Mouse (Mus musculus) lung, embryonic 14.5 days (tissue): ENCODE data around the gene H2-Ab1. TPM values are rescaled to one million over a fixed set of nuclear protein-coding genes. Genes with fewer than 3 reads are reported as not detected.

ENCODE experiments used
- ATAC-seq: fragments of 200-750 bp; cut with Nextera tagmentation; 2 replicates; pipeline ENCODE4 v1.8.0; 2017; ENCODE audit warnings: mild to moderate bottlenecking, moderate TSS enrichment, moderate library complexity; ENCODE audit not compliant: insufficient read depth
- DNase-seq: peaks from one replicate; pipeline ENCODE4 v3.0.0-alpha.2; 2015
- H3K27ac ChIP-seq: fragments of 300-500 bp; sonication (generic); 2 replicates; pipeline ENCODE4 v1.5.1; 2014; ENCODE audit warnings: low read depth, mild to moderate bottlenecking, moderate library complexity
- H3K27me3 ChIP-seq: fragments of 300-500 bp; sonication (generic); 2 replicates; pipeline ENCODE4 v1.6.1; 2014; ENCODE audit warnings: low read length, control low read depth; ENCODE audit not compliant: insufficient read depth
- H3K36me3 ChIP-seq: fragments of 300-500 bp; sonication (generic); 2 replicates; pipeline ENCODE4 v1.6.1; 2014; ENCODE audit warnings: control low read depth; ENCODE audit not compliant: insufficient read depth
- H3K4me1 ChIP-seq: fragments of 300-500 bp; sonication (generic); 2 replicates; pipeline ENCODE4 v1.6.1; 2014; ENCODE audit warnings: antibody characterized with exemption, control low read depth; ENCODE audit not compliant: insufficient read depth
- H3K4me2 ChIP-seq: fragments of 300-500 bp; sonication (generic); 2 replicates; pipeline ENCODE4 v1.6.1; 2014; ENCODE audit warnings: mild to moderate bottlenecking
- H3K4me3 ChIP-seq: fragments of 300-500 bp; sonication (generic); 2 replicates; pipeline ENCODE4 v1.5.1; 2014; ENCODE audit warnings: low read depth, low read length
- H3K9ac ChIP-seq: fragments of 300-500 bp; sonication (generic); 2 replicates; pipeline ENCODE4 v1.6.1; 2014
- H3K9me3 ChIP-seq: fragments of 300-500 bp; sonication (generic); 2 replicates; pipeline ENCODE4 v1.6.1; 2016; ENCODE audit warnings: low read depth, low read length, control low read depth
- CTCF ChIP-seq: IDR thresholded peaks from 2 replicates; pipeline ENCODE4 v1.5.1; 2016; ENCODE audit warnings: antibody characterized with exemption, low read depth
- WGBS: fragments of 180-500 bp; shearing (Covaris S2); extraction: QIAGEN DNeasy Blood & Tissue Kit; methylation state at CpG from one replicate; pipeline ENCODE4 v1.1.7; 2014; 5-methylcytosine and 5-hydroxymethylcytosine counted together
- polyA plus RNA-seq: library from polyadenylated mRNA; unstranded; fragments of >200 nt; fragmentation: Nextera tagmentation; extraction: Ambion mirVana; gene quantifications from 2 replicates; pipeline ENCODE4 v1.2.1, GENCODE M21; 2014

H2-Ab1 gene
- polyA plus RNA-seq, 1 experiment from 2014 or later, result 2.8 TPM

- H3K4me2 ChIP-seq, result no peak overlapping the region
- H3K27ac ChIP-seq, result no peak overlapping the region
- no peaks in the 10 kb centered on the region for H3K27me3 ChIP-seq
- no peak overlapping the region for H3K4me3 ChIP-seq
- H3K9ac ChIP-seq, result no peak overlapping the region
- DNase-seq (no peak), ATAC-seq (no peak)
- no peaks in the 10 kb centered on the region for H3K9me3 ChIP-seq
- no peaks in the 10 kb centered on the region for H3K4me1 ChIP-seq
- WGBS, result 75% methylated on average over 8 of the region's 8 CpGs
- H3K36me3 ChIP-seq, result no peaks in the 10 kb centered on the region
- no peak for TF ChIP-seq CTCF
Observed at GRCm38 (mm10) chr17:34300071-34300470, 42.6 kb downstream of the H2-Ab1 start.

- no peak for TF ChIP-seq CTCF
- no peak overlapping the region for H3K9ac ChIP-seq
- no peak overlapping the region for H3K4me2 ChIP-seq
- H3K27me3 ChIP-seq, result no peaks in the 10 kb centered on the region
- DNase-seq (no peak), ATAC-seq (no peak)
- no peak overlapping the region for H3K27ac ChIP-seq
- 65% methylated on average over 23 of the region's 23 CpGs for WGBS
- no peaks in the 10 kb centered on the region for H3K36me3 ChIP-seq
- no peak overlapping the region for H3K4me3 ChIP-seq
- no peaks in the 10 kb centered on the region for H3K4me1 ChIP-seq
- H3K9me3 ChIP-seq, result no peaks in the 10 kb centered on the region
Observed at GRCm38 (mm10) chr17:34300691-34301566, 43.4 kb downstream of the H2-Ab1 start.

DNA sequence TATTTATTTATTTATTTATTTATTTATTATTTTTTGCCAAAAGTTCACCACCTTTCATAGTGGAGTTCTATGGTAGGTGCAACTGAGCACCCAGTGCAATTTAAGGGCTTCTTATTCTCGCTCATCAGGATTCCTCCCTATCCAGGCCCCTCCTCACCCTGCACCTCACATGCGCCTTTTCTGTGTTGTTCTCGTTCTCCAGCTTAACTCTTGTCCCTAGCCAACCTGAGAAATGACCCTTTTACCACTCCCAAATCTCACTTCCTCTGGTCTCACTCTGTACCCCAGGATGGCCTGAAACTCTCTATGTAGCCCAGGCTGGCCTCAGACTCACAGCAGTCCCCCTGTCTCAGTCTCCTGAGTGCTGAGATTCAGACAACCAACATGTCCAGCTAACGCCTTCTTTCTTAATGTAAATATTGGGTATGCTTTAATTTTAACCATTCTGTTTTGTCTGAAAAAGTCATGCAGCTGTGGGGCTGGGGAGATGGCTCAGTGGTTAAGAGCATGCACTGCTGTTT is 44.2 kb downstream of the H2-Ab1 start:
- 89% methylated on average over 4 of the region's 4 CpGs for WGBS
- Histone ChIP-seq H3K36me3 (no peaks in the 10 kb centered on the region), H3K4me2 (no peak overlapping the region), H3K27ac (no peak overlapping the region), H3K9ac (no peak overlapping the region), H3K27me3 (no peaks in the 10 kb centered on the region), H3K4me3 (no peak overlapping the region), H3K9me3 (no peaks in the 10 kb centered on the region), H3K4me1 (no peaks in the 10 kb centered on the region)
- DNase-seq (no peak), ATAC-seq (no peak)
- no peak for TF ChIP-seq CTCF

GRCm38 (mm10) chr17:34303789-34304188 is 46.3 kb downstream of the H2-Ab1 start:
- ATAC-seq (no peak), DNase-seq (no peak)
- no peak overlapping the region for H3K4me3 ChIP-seq
- H3K9ac ChIP-seq, result no peak overlapping the region
- H3K36me3 ChIP-seq, result no peaks in the 10 kb centered on the region
- no peak overlapping the region for H3K27ac ChIP-seq
- H3K4me1 ChIP-seq, result no peaks in the 10 kb centered on the region
- WGBS, result 81% methylated on average over 2 of the region's 2 CpGs
- no peak overlapping the region for H3K4me2 ChIP-seq
- no peaks in the 10 kb centered on the region for H3K9me3 ChIP-seq
- no peak for TF ChIP-seq CTCF
- H3K27me3 ChIP-seq, result no peaks in the 10 kb centered on the region

- Histone ChIP-seq H3K4me1 (no peaks in the 10 kb centered on the region), H3K27ac (no peak overlapping the region), H3K9ac (no peak overlapping the region), H3K36me3 (no peaks in the 10 kb centered on the region), H3K4me3 (no peak overlapping the region), H3K4me2 (no peak overlapping the region), H3K9me3 (no peaks in the 10 kb centered on the region), H3K27me3 (no peaks in the 10 kb centered on the region)
- WGBS, result 10% methylated on average over 4 of the region's 4 CpGs
- no peak for TF ChIP-seq CTCF
- ATAC-seq, result peak; percentile 60; the same call in 1 of the 2 replicates
- DNase-seq, result peak; percentile 86
Observed at GRCm38 (mm10) chr17:34304751-34305150, 47.3 kb downstream of the H2-Ab1 start.

DNA sequence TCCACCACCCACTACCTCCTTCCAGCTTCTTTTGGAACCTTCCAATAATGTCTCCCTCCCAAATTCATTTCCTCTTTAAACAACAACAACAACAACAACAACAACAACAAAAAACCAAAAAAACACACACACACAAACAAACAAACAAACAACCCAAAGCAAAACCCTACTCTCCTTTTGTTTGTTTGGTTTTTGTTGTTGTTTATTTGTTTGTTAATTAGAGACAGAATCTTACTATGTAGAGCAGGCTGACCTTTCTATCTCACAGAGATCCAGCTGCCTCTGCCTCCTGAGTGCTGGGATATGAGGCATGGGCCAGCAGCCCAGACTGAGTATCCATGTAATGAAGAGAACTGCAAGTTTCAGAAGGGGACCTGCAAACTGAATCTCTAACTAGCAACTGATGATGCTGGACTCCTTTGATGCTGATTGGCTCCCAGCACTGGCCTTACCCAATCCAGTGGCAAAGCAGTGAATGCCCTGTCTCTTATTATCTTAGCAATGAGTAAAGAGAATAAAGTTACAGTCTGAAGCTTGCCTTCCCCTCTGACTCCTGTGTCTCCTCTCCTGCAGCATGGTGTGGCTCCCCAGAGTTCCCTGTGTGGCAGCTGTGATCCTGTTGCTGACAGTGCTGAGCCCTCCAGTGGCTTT is 48.0 kb downstream of the H2-Ab1 start, which contains the start of gene H2-Eb1:
Gene H2-Eb1 (plus strand): TSS at position 488 of the 651 bp plus-strand sequence.
- H3K9me3 ChIP-seq, result no peaks in the 10 kb centered on the region
- H3K27ac ChIP-seq, result no peak within 1 kb of the TSS
- no peak within 1 kb of the TSS for H3K4me2 ChIP-seq
- no peak within 1 kb of the TSS for H3K4me3 ChIP-seq
- no peak within 1 kb of the TSS for H3K9ac ChIP-seq
- no peaks in the 10 kb centered on the region for H3K36me3 ChIP-seq
- no peaks in the 10 kb centered on the region for H3K27me3 ChIP-seq
- TF ChIP-seq CTCF, result no peak
- DNase-seq (peak; percentile 91), ATAC-seq (peak; percentile 76)
- no peaks in the 10 kb centered on the region for H3K4me1 ChIP-seq

DNA sequence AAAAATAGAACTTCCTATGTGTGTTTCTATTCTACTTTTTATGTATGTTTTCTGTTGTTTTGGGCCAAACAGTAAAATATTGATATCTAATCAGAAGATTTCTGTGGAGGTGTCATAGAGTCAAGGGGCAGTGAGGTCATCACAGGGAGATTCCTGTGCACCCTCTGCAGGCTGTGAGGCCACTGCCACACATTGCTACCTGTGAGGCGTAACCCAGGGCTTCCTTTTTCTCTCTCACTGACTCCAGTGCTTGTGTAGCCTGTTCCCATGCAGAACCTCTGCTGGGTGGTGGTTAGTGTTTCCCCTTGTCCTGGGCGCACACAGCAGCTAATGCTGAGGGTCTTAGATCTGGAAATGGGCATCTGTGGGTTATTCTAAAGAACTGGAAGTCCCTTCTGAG is 48.9 kb downstream of the H2-Ab1 start:
- WGBS, result 80% methylated on average over 2 of the region's 2 CpGs

More for the DNA sequence above, 48.9 kb downstream of the H2-Ab1 start:
- Histone ChIP-seq H3K36me3 (no peaks in the 10 kb centered on the region), H3K4me3 (no peak overlapping the region), H3K4me2 (no peak overlapping the region), H3K9ac (no peak overlapping the region), H3K4me1 (no peaks in the 10 kb centered on the region), H3K27ac (no peak overlapping the region), H3K27me3 (no peaks in the 10 kb centered on the region), H3K9me3 (no peaks in the 10 kb centered on the region)
- TF ChIP-seq CTCF, result no peak
- ATAC-seq, result no peak
- DNase-seq, result no peak
